Mouse (Mus musculus) forebrain, embryonic 11.5 days (tissue): Measurements from ENCODE around the gene Ropn1. TPM values are rescaled to one million over a fixed set of nuclear protein-coding genes. Genes with fewer than 3 reads are reported as not detected.

Experiments
- ATAC-seq: fragments of 200-750 bp; cut with Nextera tagmentation; replicated peaks from 2 replicates; pipeline ENCODE4 v1.8.0; 2017; ENCODE audit warnings: moderate TSS enrichment; ENCODE audit not compliant: low FRiP score
- DNase-seq: peaks from one replicate; pipeline ENCODE4 v3.0.0-alpha.2; 2017; ENCODE audit warnings: low spot score
- H3K27ac ChIP-seq: fragments of 300-500 bp; sonication (generic); 2 replicates; pipeline ENCODE4 v1.5.1; 2014; ENCODE audit warnings: low read depth, low read length
- H3K27me3 ChIP-seq: fragments of 300-500 bp; sonication (generic); 2 replicates; pipeline ENCODE4 v1.6.1; 2014; ENCODE audit warnings: mild to moderate bottlenecking, low read length, mixed read lengths; ENCODE audit not compliant: control insufficient read depth, insufficient read depth
- H3K36me3 ChIP-seq: fragments of 300-500 bp; sonication (generic); 2 replicates; pipeline ENCODE4 v1.6.1; 2014; ENCODE audit warnings: mild to moderate bottlenecking, low read length, moderate library complexity, mixed read lengths; ENCODE audit not compliant: control insufficient read depth, insufficient read depth
- H3K4me1 ChIP-seq: fragments of 300-500 bp; sonication (generic); replicated peaks from 2 replicates; pipeline ENCODE4 v1.6.1; 2014; ENCODE audit warnings: low read length, mixed read lengths; ENCODE audit not compliant: control insufficient read depth, insufficient read depth
- H3K4me2 ChIP-seq: fragments of 300-500 bp; sonication (generic); 2 replicates; pipeline ENCODE4 v1.6.1; 2014; ENCODE audit warnings: low read depth, mild to moderate bottlenecking, low read length, moderate library complexity, mixed read lengths; ENCODE audit not compliant: severe bottlenecking
- H3K4me3 ChIP-seq: fragments of 300-500 bp; sonication (generic); 2 replicates; pipeline ENCODE4 v1.5.1; 2014; ENCODE audit warnings: low read depth, low read length
- H3K9ac ChIP-seq: fragments of 300-500 bp; sonication (generic); 2 replicates; pipeline ENCODE4 v1.6.1; 2014; ENCODE audit warnings: low read length
- H3K9me3 ChIP-seq: fragments of 300-500 bp; sonication (generic); 2 replicates; pipeline ENCODE4 v1.6.1; 2016; ENCODE audit warnings: low read length, mixed read lengths; ENCODE audit not compliant: control insufficient read depth
- WGBS: fragments of 180-500 bp; shearing (Covaris S2); extraction: QIAGEN DNeasy Blood & Tissue Kit; methylation state at CpG from one replicate; pipeline ENCODE4 v1.1.7; 2014; 5-methylcytosine and 5-hydroxymethylcytosine counted together
- polyA plus RNA-seq: library from polyadenylated mRNA; unstranded; fragments of >200 nt; fragmentation: Nextera tagmentation; extraction: Ambion mirVana; gene quantifications from 2 replicates; pipeline ENCODE4 v1.2.1, GENCODE M21; 2014

Gene Ropn1
- polyA plus RNA-seq, 1 experiment from 2014 or later, result not detected

GRCm38 (mm10) chr16:34668341-34668740 lies 18.6 kb downstream of the Ropn1 start:
- no peaks in the 10 kb centered on the region for H3K36me3 ChIP-seq
- ATAC-seq (no peak), DNase-seq (no peak)
- H3K9me3 ChIP-seq, result no peaks in the 10 kb centered on the region
- H3K27ac ChIP-seq, result no peak overlapping the region
- no peak overlapping the region for H3K4me2 ChIP-seq
- WGBS, result 79% methylated on average over 9 of the region's 9 CpGs
- peaks cover 3% of the 10 kb centered on the region; the same call in 1 of the 2 replicates for H3K4me1 ChIP-seq
- peaks cover 4% of the 10 kb centered on the region; the same call in 1 of the 2 replicates for H3K27me3 ChIP-seq
- H3K4me3 ChIP-seq, result no peak overlapping the region
- no peak overlapping the region for H3K9ac ChIP-seq

GRCm38 (mm10) chr16:34671966-34672365 lies 22.2 kb downstream of the Ropn1 start:
- no peak overlapping the region for H3K4me2 ChIP-seq

GRCm38 (mm10) chr16:34672822-34673221 lies 23.1 kb downstream of the Ropn1 start:
- ATAC-seq (no peak), DNase-seq (no peak)
- no peak overlapping the region for H3K27ac ChIP-seq
- H3K27me3 ChIP-seq, result peaks cover 2% of the 10 kb centered on the region; the same call in 1 of the 2 replicates
- no peak overlapping the region for H3K9ac ChIP-seq
- H3K4me2 ChIP-seq, result no peak overlapping the region
- 61% methylated on average over 3 of the region's 3 CpGs for whole genome bisulfite sequencing
- H3K9me3 ChIP-seq, result no peaks in the 10 kb centered on the region
- 0 out of 2 replicates have a peak, but pooled peaks cover 3% of the 10 kb centered on the region for H3K4me1 ChIP-seq
- no peak overlapping the region for H3K4me3 ChIP-seq
- H3K36me3 ChIP-seq, result no peaks in the 10 kb centered on the region

More at GRCm38 (mm10) chr16:34671966-34672365, 22.2 kb downstream of the Ropn1 start:
- WGBS, result 33% methylated on average over 7 of the region's 7 CpGs
- Histone ChIP-seq H3K27me3 (peaks cover 2% of the 10 kb centered on the region; the same call in 1 of the 2 replicates), H3K9me3 (no peaks in the 10 kb centered on the region), H3K4me3 (no peak overlapping the region), H3K9ac (no peak overlapping the region), H3K36me3 (no peaks in the 10 kb centered on the region), H3K4me1 (peaks cover 3% of the 10 kb centered on the region; the same call in 1 of the 2 replicates), H3K27ac (no peak overlapping the region)
- ATAC-seq (no peak), DNase-seq (no peak)

- H3K27ac ChIP-seq, result no peak overlapping the region
- no peak for DNase-seq
- H3K4me3 ChIP-seq, result no peak overlapping the region
- no peaks in the 10 kb centered on the region for H3K36me3 ChIP-seq
- ATAC-seq, result no peak
- no peak overlapping the region for H3K9ac ChIP-seq
- H3K4me2 ChIP-seq, result no peak overlapping the region
- 0 out of 2 replicates have a peak, but pooled peaks cover 3% of the 10 kb centered on the region for H3K4me1 ChIP-seq
- H3K9me3 ChIP-seq, result no peaks in the 10 kb centered on the region
- no peaks in the 10 kb centered on the region for H3K27me3 ChIP-seq
- WGBS, result 85% methylated on average over 6 of the region's 6 CpGs
Measured at GRCm38 (mm10) chr16:34674365-34674764, 24.6 kb downstream of the Ropn1 start.

GRCm38 (mm10) chr16:34681823-34682222 lies 32.1 kb downstream of the Ropn1 start:
- DNase-seq, result no peak
- Histone ChIP-seq H3K4me1 (no peaks in the 10 kb centered on the region), H3K9ac (no peak overlapping the region), H3K27ac (no peak overlapping the region), H3K4me2 (no peak overlapping the region), H3K27me3 (no peaks in the 10 kb centered on the region), H3K9me3 (no peaks in the 10 kb centered on the region), H3K36me3 (no peaks in the 10 kb centered on the region), H3K4me3 (no peak overlapping the region)
- no peak for ATAC-seq

- peaks cover 6% of the 10 kb centered on the region; the same call in 1 of the 2 replicates for H3K4me1 ChIP-seq
- H3K27me3 ChIP-seq, result no peaks in the 10 kb centered on the region
- H3K9ac ChIP-seq, result no peak overlapping the region
- no peaks in the 10 kb centered on the region for H3K9me3 ChIP-seq
- no peak overlapping the region for H3K4me2 ChIP-seq
- ATAC-seq (no peak), DNase-seq (no peak)
- WGBS, result 72% methylated on average over 3 of the region's 3 CpGs
- H3K36me3 ChIP-seq, result no peaks in the 10 kb centered on the region
- H3K27ac ChIP-seq, result no peak overlapping the region
- no peak overlapping the region for H3K4me3 ChIP-seq
Measured at GRCm38 (mm10) chr16:34689879-34690278, 40.2 kb downstream of the Ropn1 start.

GRCm38 (mm10) chr16:34690334-34691144 lies 40.8 kb downstream of the Ropn1 start, which contains the start of gene Ccdc14:
TSS of gene Ccdc14 (plus strand) at chr16:34690616.
- Histone ChIP-seq H3K27ac (peak within 1 kb of the TSS; percentile 71), H3K4me2 (peak within 1 kb of the TSS; percentile 86), H3K27me3 (no peaks in the 10 kb centered on the region), H3K9me3 (no peaks in the 10 kb centered on the region), H3K4me3 (peak within 1 kb of the TSS; percentile 66), H3K36me3 (no peaks in the 10 kb centered on the region), H3K9ac (peak within 1 kb of the TSS; percentile 79), H3K4me1 (peaks cover 6% of the 10 kb centered on the region; the same call in 1 of the 2 replicates)
- DNase-seq, result peak; percentile 95
- under 1% methylated on average over 53 of the region's 53 CpGs for WGBS
- ATAC-seq, result peak; percentile 94

- Histone ChIP-seq H3K36me3 (no peaks in the 10 kb centered on the region), H3K9ac (peak overlapping the region; percentile 79), H3K4me2 (peak overlapping the region; percentile 86), H3K27ac (no peak overlapping the region), H3K4me3 (peak overlapping the region; percentile 66), H3K9me3 (no peaks in the 10 kb centered on the region), H3K4me1 (peaks cover 6% of the 10 kb centered on the region; the same call in 1 of the 2 replicates), H3K27me3 (no peaks in the 10 kb centered on the region)
- DNase-seq (no peak), ATAC-seq (no peak)
- 9% methylated on average over 11 of the region's 11 CpGs for WGBS
Measured at GRCm38 (mm10) chr16:34691156-34691555, 41.4 kb downstream of the Ropn1 start.
